Mouse (Mus musculus): ENCODE results near the gene Rfk. TPM values are rescaled to one million over a fixed set of nuclear protein-coding genes. Genes with fewer than 3 reads are reported as not detected.

Rfk gene
- polyA plus RNA-seq, 1 experiment from 2014 or later: 88.3 TPM

GRCm38 (mm10) chr19:17369581-17369980, 24.3 kb upstream of the Rfk start:
- H3K27me3 ChIP-seq (replicated peaks; ENCODE audit: control insufficient read depth, insufficient read depth, low read length): no peaks in the 10 kb centered on the region
- H3K9me3 ChIP-seq (ENCODE audit: control insufficient read depth, low read length): no peaks in the 10 kb centered on the region
- DNase-seq (ENCODE audit: low spot score): no peak
- H3K4me1 ChIP-seq (replicated peaks; ENCODE audit: control insufficient read depth, insufficient read depth, low read length): no peaks in the 10 kb centered on the region
- H3K4me3 ChIP-seq (ENCODE audit: low read depth, low read length): no peak overlapping the region
- H3K9ac ChIP-seq (ENCODE audit: low read depth, low read length): no peak overlapping the region
- no peak for ATAC-seq (replicated peaks; ENCODE audit: low FRiP score)
- no peak overlapping the region for H3K27ac ChIP-seq (ENCODE audit: low read depth, low read length)
- H3K4me2 ChIP-seq: no peak overlapping the region
- WGBS: 73% methylated on average over 7 of the region's 7 CpGs
- no peaks in the 10 kb centered on the region for H3K36me3 ChIP-seq (ENCODE audit: control insufficient read depth, insufficient read depth, low read length)

- H3K27me3 ChIP-seq (replicated peaks; ENCODE audit: control insufficient read depth, insufficient read depth, low read length): no peaks in the 10 kb centered on the region
- 80% methylated on average over 3 of the region's 3 CpGs for WGBS
- ATAC-seq (replicated peaks; ENCODE audit: low FRiP score) (no peak), DNase-seq (ENCODE audit: low spot score) (no peak)
- no peak within 1 kb of the TSS for H3K27ac ChIP-seq (ENCODE audit: low read depth, low read length)
- no peak within 1 kb of the TSS for H3K4me3 ChIP-seq (ENCODE audit: low read depth, low read length)
- no peaks in the 10 kb centered on the region for H3K9me3 ChIP-seq (ENCODE audit: control insufficient read depth, low read length)
- no peaks in the 10 kb centered on the region for H3K36me3 ChIP-seq (ENCODE audit: control insufficient read depth, insufficient read depth, low read length)
- H3K4me2 ChIP-seq: no peak within 1 kb of the TSS
- H3K4me1 ChIP-seq (replicated peaks; ENCODE audit: control insufficient read depth, insufficient read depth, low read length): peaks cover 4% of the 10 kb centered on the region
- H3K9ac ChIP-seq (ENCODE audit: low read depth, low read length): no peak within 1 kb of the TSS
Observed at GRCm38 (mm10) chr19:17372701-17373100, 21.1 kb upstream of the Rfk start, which contains the start of gene Gcnt1. Gene Gcnt1, minus strand, starts transcription at chr19:17372844.

- H3K27ac ChIP-seq (ENCODE audit: low read depth, low read length): no peak overlapping the region
Observed at GRCm38 (mm10) chr19:17378845-17379244, 15.0 kb upstream of the Rfk start.

DNA sequence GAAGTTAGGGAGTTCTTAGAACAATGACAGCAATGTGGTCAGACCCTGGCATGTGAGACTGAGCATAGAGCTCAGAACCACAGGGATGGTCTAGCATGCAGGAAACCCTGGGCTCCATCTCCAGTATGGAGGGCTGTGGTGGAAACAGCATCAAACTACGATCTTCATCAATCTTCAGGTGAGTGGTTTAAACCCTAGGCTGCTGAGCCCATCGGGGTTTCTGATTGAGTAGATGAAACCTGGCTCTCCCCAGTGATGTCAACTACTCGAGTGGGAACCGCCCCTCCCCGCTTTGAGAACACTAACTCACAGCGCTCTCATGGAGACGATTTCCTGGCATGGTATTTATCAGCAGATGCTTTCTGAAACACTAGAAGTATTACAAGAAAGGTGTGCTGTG, 13.3 kb upstream of the Rfk start:
- Histone ChIP-seq H3K9me3 (ENCODE audit: control insufficient read depth, low read length) (no peaks in the 10 kb centered on the region), H3K27ac (ENCODE audit: low read depth, low read length) (no peak overlapping the region), H3K4me3 (ENCODE audit: low read depth, low read length) (no peak overlapping the region), H3K36me3 (ENCODE audit: control insufficient read depth, insufficient read depth, low read length) (no peaks in the 10 kb centered on the region), H3K4me2 (no peak overlapping the region), H3K4me1 (replicated peaks; ENCODE audit: control insufficient read depth, insufficient read depth, low read length) (peaks cover 4% of the 10 kb centered on the region), H3K9ac (ENCODE audit: low read depth, low read length) (no peak overlapping the region), H3K27me3 (replicated peaks; ENCODE audit: control insufficient read depth, insufficient read depth, low read length) (no peaks in the 10 kb centered on the region)
- WGBS: 50% methylated on average over 7 of the region's 7 CpGs
- ATAC-seq (replicated peaks; ENCODE audit: low FRiP score): no peak
- no peak for DNase-seq (ENCODE audit: low spot score)

More at GRCm38 (mm10) chr19:17378845-17379244, 15.0 kb upstream of the Rfk start:
- Histone ChIP-seq H3K36me3 (ENCODE audit: control insufficient read depth, insufficient read depth, low read length) (no peaks in the 10 kb centered on the region), H3K9ac (ENCODE audit: low read depth, low read length) (no peak overlapping the region), H3K4me3 (ENCODE audit: low read depth, low read length) (no peak overlapping the region), H3K9me3 (ENCODE audit: control insufficient read depth, low read length) (no peaks in the 10 kb centered on the region), H3K4me1 (replicated peaks; ENCODE audit: control insufficient read depth, insufficient read depth, low read length) (peaks cover 4% of the 10 kb centered on the region), H3K27me3 (replicated peaks; ENCODE audit: control insufficient read depth, insufficient read depth, low read length) (no peaks in the 10 kb centered on the region), H3K4me2 (no peak overlapping the region)
- no peak for DNase-seq (ENCODE audit: low spot score)
- no peak for ATAC-seq (replicated peaks; ENCODE audit: low FRiP score)

DNA sequence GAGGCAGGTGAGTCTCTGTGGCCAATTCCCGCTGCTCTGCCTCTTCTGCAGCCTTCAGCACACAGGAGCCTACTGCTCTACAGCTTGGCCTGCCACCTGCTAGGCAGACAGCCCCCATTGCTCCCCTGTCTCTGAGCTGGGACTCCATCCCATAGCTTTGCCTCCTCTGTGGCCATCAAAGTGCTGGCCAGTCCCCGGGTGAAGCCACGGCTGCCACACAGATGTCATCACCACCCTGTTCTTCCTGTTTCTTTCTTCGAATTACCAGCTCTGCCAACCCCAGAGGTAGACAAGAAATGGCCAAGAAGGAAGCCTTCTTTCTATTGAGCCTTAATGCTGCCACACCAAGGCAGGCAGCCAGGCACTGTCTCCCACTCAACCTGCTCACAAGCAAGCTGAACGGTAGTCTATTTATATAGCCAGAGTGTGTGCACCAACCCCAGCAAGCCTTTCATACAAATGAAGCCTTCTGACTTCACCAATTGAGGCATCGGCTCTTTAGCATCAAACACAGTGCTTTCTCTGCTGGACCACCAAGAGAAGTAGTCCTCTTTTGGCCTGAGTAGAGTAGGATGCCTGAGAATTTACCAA, 10.9 kb upstream of the Rfk start:
- 72% methylated on average over 6 of the region's 6 CpGs for WGBS
- H3K4me2 ChIP-seq: no peak overlapping the region
- no peaks in the 10 kb centered on the region for H3K27me3 ChIP-seq (replicated peaks; ENCODE audit: control insufficient read depth, insufficient read depth, low read length)
- no peak for DNase-seq (ENCODE audit: low spot score)
- H3K36me3 ChIP-seq (ENCODE audit: control insufficient read depth, insufficient read depth, low read length): no peaks in the 10 kb centered on the region
- no peak overlapping the region for H3K9ac ChIP-seq (ENCODE audit: low read depth, low read length)
- no peaks in the 10 kb centered on the region for H3K9me3 ChIP-seq (ENCODE audit: control insufficient read depth, low read length)
- no peak for ATAC-seq (replicated peaks; ENCODE audit: low FRiP score)
- H3K27ac ChIP-seq (ENCODE audit: low read depth, low read length): no peak overlapping the region
- no peaks in the 10 kb centered on the region for H3K4me1 ChIP-seq (replicated peaks; ENCODE audit: control insufficient read depth, insufficient read depth, low read length)
- no peak overlapping the region for H3K4me3 ChIP-seq (ENCODE audit: low read depth, low read length)

DNA sequence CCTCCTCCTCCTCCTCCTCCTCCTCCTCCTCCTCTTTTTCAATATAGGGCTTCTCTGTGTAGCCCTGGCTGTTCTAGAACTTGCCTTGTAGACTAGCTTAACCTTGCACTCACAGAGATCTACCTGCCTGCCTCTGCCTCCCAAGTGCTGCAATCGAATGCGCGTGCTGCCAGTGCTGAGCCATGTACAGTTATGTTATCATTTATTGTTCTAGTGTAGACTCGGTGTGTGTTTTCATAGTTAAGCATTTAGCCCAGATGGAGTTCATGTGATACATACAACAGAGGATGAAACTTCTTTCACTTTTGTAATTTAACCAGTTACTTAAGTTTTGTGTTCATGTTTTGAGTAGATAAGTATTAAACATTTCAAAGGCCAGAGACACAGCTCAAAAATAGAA, 8.8 kb upstream of the Rfk start:
- no peak overlapping the region for H3K27ac ChIP-seq (ENCODE audit: low read depth, low read length)
- no peak overlapping the region for H3K4me2 ChIP-seq
- DNase-seq (ENCODE audit: low spot score) (no peak), ATAC-seq (replicated peaks; ENCODE audit: low FRiP score) (peak; percentile 71)
- no peaks in the 10 kb centered on the region for H3K9me3 ChIP-seq (ENCODE audit: control insufficient read depth, low read length)
- 70% methylated on average over 4 of the region's 4 CpGs for WGBS
- no peaks in the 10 kb centered on the region for H3K4me1 ChIP-seq (replicated peaks; ENCODE audit: control insufficient read depth, insufficient read depth, low read length)
- H3K27me3 ChIP-seq (replicated peaks; ENCODE audit: control insufficient read depth, insufficient read depth, low read length): no peaks in the 10 kb centered on the region
- no peak overlapping the region for H3K9ac ChIP-seq (ENCODE audit: low read depth, low read length)
- no peak overlapping the region for H3K4me3 ChIP-seq (ENCODE audit: low read depth, low read length)
- no peaks in the 10 kb centered on the region for H3K36me3 ChIP-seq (ENCODE audit: control insufficient read depth, insufficient read depth, low read length)

GRCm38 (mm10) chr19:17385426-17385825, 8.4 kb upstream of the Rfk start:
- no peak overlapping the region for H3K4me2 ChIP-seq
- H3K36me3 ChIP-seq (ENCODE audit: control insufficient read depth, insufficient read depth, low read length): no peaks in the 10 kb centered on the region
- H3K27ac ChIP-seq (ENCODE audit: low read depth, low read length): no peak overlapping the region
- no peaks in the 10 kb centered on the region for H3K27me3 ChIP-seq (replicated peaks; ENCODE audit: control insufficient read depth, insufficient read depth, low read length)
- no peaks in the 10 kb centered on the region for H3K9me3 ChIP-seq (ENCODE audit: control insufficient read depth, low read length)
- 44% methylated on average over 1 of the region's 1 CpGs for WGBS
- no peak overlapping the region for H3K9ac ChIP-seq (ENCODE audit: low read depth, low read length)
- no peak overlapping the region for H3K4me3 ChIP-seq (ENCODE audit: low read depth, low read length)
- H3K4me1 ChIP-seq (replicated peaks; ENCODE audit: control insufficient read depth, insufficient read depth, low read length): no peaks in the 10 kb centered on the region
- DNase-seq (ENCODE audit: low spot score): no peak
- no peak for ATAC-seq (replicated peaks; ENCODE audit: low FRiP score)

DNA sequence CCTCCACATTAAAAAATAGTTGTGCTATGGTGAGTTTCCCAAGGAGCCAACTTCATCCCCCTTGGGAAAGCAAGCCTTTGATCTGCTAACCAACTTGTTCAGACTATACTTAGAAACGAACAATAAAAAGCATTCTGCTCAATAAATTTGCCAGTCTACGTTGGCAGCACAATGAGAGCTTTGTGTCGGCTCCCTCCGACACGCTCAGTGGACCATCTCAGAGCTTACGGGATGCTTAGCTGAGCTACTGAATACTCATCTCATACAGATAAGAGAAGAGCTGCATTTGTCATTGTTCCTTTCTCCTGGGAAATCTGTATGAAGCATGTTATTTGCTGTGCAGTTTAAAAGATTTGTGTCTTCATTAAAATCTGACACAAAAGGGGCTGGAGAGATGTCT, 7.4 kb upstream of the Rfk start:
- no peak overlapping the region for H3K9ac ChIP-seq (ENCODE audit: low read depth, low read length)
- no peaks in the 10 kb centered on the region for H3K4me1 ChIP-seq (replicated peaks; ENCODE audit: control insufficient read depth, insufficient read depth, low read length)
- no peak overlapping the region for H3K4me2 ChIP-seq
- ATAC-seq (replicated peaks; ENCODE audit: low FRiP score) (no peak), DNase-seq (ENCODE audit: low spot score) (no peak)
- H3K27ac ChIP-seq (ENCODE audit: low read depth, low read length): no peak overlapping the region
- no peaks in the 10 kb centered on the region for H3K9me3 ChIP-seq (ENCODE audit: control insufficient read depth, low read length)
- no peaks in the 10 kb centered on the region for H3K36me3 ChIP-seq (ENCODE audit: control insufficient read depth, insufficient read depth, low read length)
- 87% methylated on average over 6 of the region's 6 CpGs for WGBS
- H3K27me3 ChIP-seq (replicated peaks; ENCODE audit: control insufficient read depth, insufficient read depth, low read length): 0 out of 2 replicates have a peak, but pooled peaks cover 2% of the 10 kb centered on the region
- no peak overlapping the region for H3K4me3 ChIP-seq (ENCODE audit: low read depth, low read length)

DNA sequence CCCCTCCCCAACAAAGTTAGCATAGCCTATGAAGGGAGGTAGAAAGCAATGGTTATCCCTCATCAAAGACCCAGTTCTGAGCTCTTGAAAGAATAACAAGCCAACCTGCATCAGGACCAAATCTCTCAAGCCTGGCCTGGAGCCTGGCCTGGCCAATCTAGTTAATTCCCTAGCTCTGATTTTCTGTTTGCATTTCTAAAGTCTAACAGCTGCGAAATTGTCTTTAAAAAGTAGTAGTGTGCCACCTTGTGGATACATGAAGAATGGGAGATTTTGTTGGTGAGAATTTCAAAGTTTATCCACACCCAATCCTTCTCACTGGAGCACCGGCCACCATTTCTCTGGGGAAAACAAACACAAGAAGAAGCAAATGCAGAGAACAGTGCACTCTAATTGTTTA, 5.4 kb upstream of the Rfk start:
- Histone ChIP-seq H3K9me3 (ENCODE audit: control insufficient read depth, low read length) (no peaks in the 10 kb centered on the region), H3K36me3 (ENCODE audit: control insufficient read depth, insufficient read depth, low read length) (no peaks in the 10 kb centered on the region), H3K4me2 (no peak overlapping the region), H3K4me3 (ENCODE audit: low read depth, low read length) (no peak overlapping the region), H3K4me1 (replicated peaks; ENCODE audit: control insufficient read depth, insufficient read depth, low read length) (0 out of 2 replicates have a peak, but pooled peaks cover 3% of the 10 kb centered on the region), H3K9ac (ENCODE audit: low read depth, low read length) (no peak overlapping the region), H3K27ac (ENCODE audit: low read depth, low read length) (no peak overlapping the region), H3K27me3 (replicated peaks; ENCODE audit: control insufficient read depth, insufficient read depth, low read length) (0 out of 2 replicates have a peak, but pooled peaks cover 5% of the 10 kb centered on the region)
- ATAC-seq (replicated peaks; ENCODE audit: low FRiP score) (no peak), DNase-seq (ENCODE audit: low spot score) (no peak)
- 21% methylated on average over 2 of the region's 2 CpGs for WGBS

Data from liver, embryonic 11.5 days (tissue).